14 mouse cellular contexts compared by ENCODE assay signal in the genomic region with DNA sequence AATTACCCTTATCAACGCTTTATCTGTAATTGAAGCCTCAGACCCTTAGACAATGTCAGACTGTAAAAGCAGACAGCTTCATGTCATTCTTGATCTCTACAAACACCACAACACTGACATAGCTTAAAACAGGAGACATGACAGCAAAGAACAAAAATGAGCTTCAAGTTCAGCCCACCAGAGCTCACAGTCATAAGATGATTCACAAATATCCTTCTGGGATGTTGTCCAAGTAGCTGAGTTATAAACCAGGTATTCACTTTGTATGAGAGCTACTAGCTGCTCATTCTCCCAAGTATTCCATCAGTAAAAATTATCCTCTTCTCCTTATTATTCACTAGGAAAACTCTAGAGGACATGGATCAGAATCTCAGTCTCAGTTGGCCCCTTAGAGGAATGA.
"Had no signal": no experiment of that assay in that cellular context is flagged by ENCODE, and none has a peak within 500 bp of the region (broad histone marks: within the 10 kb centered on the region; RNA-seq: fewer than 3 reads in every experiment).

No protein-coding gene starts in this region.

- DNase-seq: gastrocnemius, adult 2 months; gastrocnemius, postnatal 10 days; gastrocnemius, postnatal 25 days; heart, adult 2 months; heart, postnatal 14 days; heart, postnatal 4 days; kidney, adult 11 months; kidney, adult 2 months; kidney, adult 9 months; kidney, postnatal 14 days; kidney, postnatal 36 days; layer of hippocampus, postnatal 36 days; left cerebral cortex, postnatal 4 days; lung, adult 18-20 months had no signal
